Mouse (Mus musculus) hindbrain, embryonic 16.5 days (tissue): ENCODE results near the gene Galntl6. TPM values are rescaled to one million over a fixed set of nuclear protein-coding genes. Genes with fewer than 3 reads are reported as not detected.

Source experiments
- ATAC-seq: fragments of 200-750 bp; cut with Nextera tagmentation; 2 replicates; pipeline ENCODE4 v1.8.0; 2017; ENCODE audit warnings: moderate TSS enrichment, moderate library complexity
- H3K27ac ChIP-seq: fragments of 300-500 bp; sonication (generic); 2 replicates; pipeline ENCODE4 v1.5.1; 2014; ENCODE audit warnings: low read depth, mild to moderate bottlenecking, control low read depth, low read length, moderate library complexity
- H3K27me3 ChIP-seq: fragments of 300-500 bp; sonication (generic); replicated peaks from 2 replicates; pipeline ENCODE4 v1.6.1; 2014; ENCODE audit warnings: low read length; ENCODE audit not compliant: control insufficient read depth, insufficient read depth
- H3K36me3 ChIP-seq: fragments of 300-500 bp; sonication (generic); 2 replicates; pipeline ENCODE4 v1.6.1; 2014; ENCODE audit warnings: mild to moderate bottlenecking, low read length, moderate library complexity, mixed read lengths; ENCODE audit not compliant: control insufficient read depth, insufficient read depth
- H3K4me1 ChIP-seq: fragments of 300-500 bp; sonication (generic); 2 replicates; pipeline ENCODE4 v1.6.1; 2014; ENCODE audit warnings: low read depth, low read length; ENCODE audit not compliant: control insufficient read depth, insufficient read depth
- H3K4me2 ChIP-seq: fragments of 300-500 bp; sonication (generic); 2 replicates; pipeline ENCODE4 v1.6.1; 2014; ENCODE audit warnings: mild to moderate bottlenecking, low read length, control low read depth, moderate library complexity
- H3K4me3 ChIP-seq: fragments of 300-500 bp; sonication (generic); 2 replicates; pipeline ENCODE4 v1.5.1; 2014; ENCODE audit warnings: mild to moderate bottlenecking, low read length, control low read depth, moderate library complexity
- H3K9ac ChIP-seq: fragments of 300-500 bp; sonication (generic); 2 replicates; pipeline ENCODE4 v1.6.1; 2014; ENCODE audit warnings: low read depth, mild to moderate bottlenecking, control low read depth, low read length, moderate library complexity
- H3K9me3 ChIP-seq: fragments of 300-500 bp; sonication (generic); 2 replicates; pipeline ENCODE4 v1.6.1; 2014; ENCODE audit warnings: mild to moderate bottlenecking, low read length, moderate library complexity; ENCODE audit not compliant: control insufficient read depth
- WGBS: fragments of 180-500 bp; shearing (Covaris S2); extraction: QIAGEN DNeasy Blood & Tissue Kit; methylation state at CpG from one replicate; pipeline ENCODE4 v1.1.7; 2014; 5-methylcytosine and 5-hydroxymethylcytosine counted together
- polyA plus RNA-seq: library from polyadenylated mRNA; unstranded; fragments of >200 nt; fragmentation: Nextera tagmentation; extraction: Ambion mirVana; gene quantifications from 2 replicates; pipeline ENCODE4 v1.2.1, GENCODE M21; 2015

The Galntl6 gene
- polyA plus RNA-seq, 1 experiment from 2014 or later = 18.6 TPM

DNA sequence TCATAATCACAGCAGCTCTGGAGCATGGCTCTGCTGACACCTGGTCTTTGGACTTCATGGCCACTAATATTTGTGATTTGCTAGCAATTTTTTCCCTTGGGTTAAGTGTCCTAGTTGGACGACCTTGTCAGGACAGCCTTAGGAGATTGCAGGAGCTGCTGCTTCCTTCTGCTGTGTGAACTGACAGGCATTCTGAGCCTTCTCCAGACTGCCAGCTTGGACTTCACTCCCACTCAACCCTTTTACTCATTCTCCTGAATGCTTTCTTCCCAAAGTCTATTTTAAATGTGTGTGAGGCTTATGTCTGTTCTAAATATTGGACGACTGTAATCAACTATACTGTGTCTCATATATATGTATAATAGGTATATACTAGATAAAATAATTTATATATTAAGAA is 971.3 kb downstream of the Galntl6 start:
- no peaks in the 10 kb centered on the region for H3K36me3 ChIP-seq
- H3K9me3 ChIP-seq = no peaks in the 10 kb centered on the region
- no peak overlapping the region for H3K4me2 ChIP-seq
- H3K9ac ChIP-seq = no peak overlapping the region
- H3K4me1 ChIP-seq = no peaks in the 10 kb centered on the region
- H3K4me3 ChIP-seq = no peak overlapping the region
- H3K27ac ChIP-seq = no peak overlapping the region
- no peaks in the 10 kb centered on the region for H3K27me3 ChIP-seq
- no peak for ATAC-seq
- 76% methylated on average over 2 of the region's 2 CpGs for WGBS

- no peak overlapping the region for H3K27ac ChIP-seq
- no peaks in the 10 kb centered on the region for H3K4me1 ChIP-seq
- no peak overlapping the region for H3K4me3 ChIP-seq
- no peaks in the 10 kb centered on the region for H3K36me3 ChIP-seq
- no peaks in the 10 kb centered on the region for H3K9me3 ChIP-seq
- no peaks in the 10 kb centered on the region for H3K27me3 ChIP-seq
- no peak overlapping the region for H3K9ac ChIP-seq
- no peak for ATAC-seq
- 75% methylated on average over 5 of the region's 5 CpGs for WGBS
- H3K4me2 ChIP-seq = peak overlapping the region; percentile 24; the same call in 1 of the 2 replicates
These were observed 972.5 kb downstream of the Galntl6 start for GRCm38 (mm10) chr8:57939856-57940420.

- no peak overlapping the region for H3K9ac ChIP-seq
- H3K27ac ChIP-seq = no peak overlapping the region
- H3K4me2 ChIP-seq = peak overlapping the region; percentile 24; the same call in 1 of the 2 replicates
- H3K4me3 ChIP-seq = no peak overlapping the region
- WGBS = 14% methylated on average over 8 of the region's 8 CpGs
- no peaks in the 10 kb centered on the region for H3K9me3 ChIP-seq
- H3K27me3 ChIP-seq = no peaks in the 10 kb centered on the region
- H3K36me3 ChIP-seq = no peaks in the 10 kb centered on the region
- ATAC-seq = peak; percentile 59
- H3K4me1 ChIP-seq = no peaks in the 10 kb centered on the region
These were observed 973.1 kb downstream of the Galntl6 start for GRCm38 (mm10) chr8:57939177-57939855.

GRCm38 (mm10) chr8:57927074-57927473 is 985.4 kb downstream of the Galntl6 start:
- H3K27ac ChIP-seq = no peak overlapping the region
- no peak overlapping the region for H3K9ac ChIP-seq
- no peaks in the 10 kb centered on the region for H3K9me3 ChIP-seq
- H3K27me3 ChIP-seq = no peaks in the 10 kb centered on the region
- 83% methylated on average over 6 of the region's 6 CpGs for WGBS
- no peak overlapping the region for H3K4me3 ChIP-seq
- ATAC-seq = no peak
- no peaks in the 10 kb centered on the region for H3K4me1 ChIP-seq
- no peak overlapping the region for H3K4me2 ChIP-seq
- H3K36me3 ChIP-seq = no peaks in the 10 kb centered on the region

GRCm38 (mm10) chr8:57923556-57923955 is 988.9 kb downstream of the Galntl6 start:
- H3K36me3 ChIP-seq = no peaks in the 10 kb centered on the region
- no peaks in the 10 kb centered on the region for H3K27me3 ChIP-seq
- no peak for ATAC-seq
- H3K4me1 ChIP-seq = peaks cover 3% of the 10 kb centered on the region; the same call in 1 of the 2 replicates
- no peak overlapping the region for H3K27ac ChIP-seq
- H3K9me3 ChIP-seq = no peaks in the 10 kb centered on the region
- H3K4me3 ChIP-seq = no peak overlapping the region
- no peak overlapping the region for H3K4me2 ChIP-seq
- WGBS = 23% methylated on average over 6 of the region's 6 CpGs
- H3K9ac ChIP-seq = no peak overlapping the region

GRCm38 (mm10) chr8:57923130-57923529 is 989.3 kb downstream of the Galntl6 start:
- WGBS = 47% methylated on average over 6 of the region's 6 CpGs
- Histone ChIP-seq H3K9ac (no peak overlapping the region), H3K4me3 (no peak overlapping the region), H3K4me2 (no peak overlapping the region), H3K36me3 (no peaks in the 10 kb centered on the region), H3K27me3 (no peaks in the 10 kb centered on the region), H3K27ac (no peak overlapping the region), H3K9me3 (no peaks in the 10 kb centered on the region), H3K4me1 (peaks cover 3% of the 10 kb centered on the region; the same call in 1 of the 2 replicates)
- ATAC-seq = no peak

DNA sequence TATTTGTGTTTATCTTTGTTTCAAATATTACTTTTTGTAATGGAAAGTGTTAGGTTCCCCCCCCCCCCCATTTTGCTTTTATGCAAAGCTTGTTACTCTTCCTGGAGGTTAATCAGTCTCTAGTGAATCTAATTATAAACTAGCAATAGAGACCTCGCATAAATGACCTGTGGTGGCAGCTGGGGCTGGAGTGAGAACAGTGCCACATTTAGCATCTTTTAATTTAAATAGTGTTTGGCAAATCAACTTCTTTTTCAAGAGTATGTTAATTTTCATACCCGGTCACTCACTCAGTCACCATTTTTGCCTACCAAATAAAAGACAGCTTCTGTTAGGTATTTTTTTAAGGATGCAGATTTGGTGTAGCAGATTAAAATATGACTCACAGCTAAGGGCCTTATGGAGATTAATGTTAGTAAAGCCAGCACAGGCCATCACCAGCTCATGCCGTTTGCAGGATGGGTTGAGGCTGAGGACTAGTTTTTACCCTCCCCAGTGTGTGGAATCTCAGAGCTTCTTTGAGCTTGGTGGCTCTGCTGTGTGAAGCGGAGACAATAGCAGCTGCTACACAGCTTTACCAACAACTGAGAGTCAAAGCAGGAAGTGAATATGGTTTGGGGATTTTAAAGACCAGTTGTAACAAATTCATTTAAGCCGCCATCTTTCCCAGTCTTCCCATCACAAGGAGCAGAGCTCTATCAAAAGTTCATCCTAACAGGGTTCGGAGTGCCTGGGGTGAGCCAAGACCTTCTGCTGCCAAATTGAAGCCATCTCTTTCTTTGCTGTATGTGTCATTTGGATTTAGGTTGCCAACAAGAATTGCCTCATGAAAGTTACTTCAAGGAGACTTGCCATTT is 990.0 kb downstream of the Galntl6 start:
- 48% methylated on average over 6 of the region's 6 CpGs for WGBS
- H3K36me3 ChIP-seq = no peaks in the 10 kb centered on the region
- H3K27ac ChIP-seq = no peak overlapping the region
- no peak overlapping the region for H3K4me2 ChIP-seq
- H3K4me1 ChIP-seq = peaks cover 3% of the 10 kb centered on the region; the same call in 1 of the 2 replicates
- H3K9ac ChIP-seq = no peak overlapping the region
- H3K27me3 ChIP-seq = no peaks in the 10 kb centered on the region
- no peaks in the 10 kb centered on the region for H3K9me3 ChIP-seq
- no peak for ATAC-seq
- no peak overlapping the region for H3K4me3 ChIP-seq

GRCm38 (mm10) chr8:57920326-57920903 is 992.0 kb downstream of the Galntl6 start:
- WGBS = 57% methylated on average over 3 of the region's 3 CpGs
- no peak overlapping the region for H3K9ac ChIP-seq
- no peak for ATAC-seq
- no peak overlapping the region for H3K4me2 ChIP-seq
- H3K27ac ChIP-seq = no peak overlapping the region
- peaks cover 3% of the 10 kb centered on the region; the same call in 1 of the 2 replicates for H3K4me1 ChIP-seq
- no peak overlapping the region for H3K4me3 ChIP-seq
- H3K36me3 ChIP-seq = no peaks in the 10 kb centered on the region
- no peaks in the 10 kb centered on the region for H3K27me3 ChIP-seq
- H3K9me3 ChIP-seq = no peaks in the 10 kb centered on the region
